Mouse (Mus musculus) liver, postnatal 0 days (tissue): ENCODE results near the gene Suclg2.

Experiments
- CTCF ChIP-seq: sonication (generic); IDR thresholded peaks from 2 replicates; pipeline ENCODE4 v1.5.1; 2016; ENCODE audit warnings: antibody characterized with exemption, low read depth
- EP300 ChIP-seq: IDR thresholded peaks from 2 replicates; pipeline ENCODE4 v1.6.1; 2016; ENCODE audit warnings: antibody characterized with exemption, low read depth, mild to moderate bottlenecking

- TF ChIP-seq EP300 (no peak), CTCF (no peak)
These were observed 202.9 kb downstream of the Suclg2 start for GRCm38 (mm10) chr6:95515721-95516120.
